Mouse (Mus musculus): ENCODE results near the gene Myo18a.
A peak's percentile ranks its signal among the peaks of the same experiment; 100 is the strongest.

The Myo18a gene

DNA sequence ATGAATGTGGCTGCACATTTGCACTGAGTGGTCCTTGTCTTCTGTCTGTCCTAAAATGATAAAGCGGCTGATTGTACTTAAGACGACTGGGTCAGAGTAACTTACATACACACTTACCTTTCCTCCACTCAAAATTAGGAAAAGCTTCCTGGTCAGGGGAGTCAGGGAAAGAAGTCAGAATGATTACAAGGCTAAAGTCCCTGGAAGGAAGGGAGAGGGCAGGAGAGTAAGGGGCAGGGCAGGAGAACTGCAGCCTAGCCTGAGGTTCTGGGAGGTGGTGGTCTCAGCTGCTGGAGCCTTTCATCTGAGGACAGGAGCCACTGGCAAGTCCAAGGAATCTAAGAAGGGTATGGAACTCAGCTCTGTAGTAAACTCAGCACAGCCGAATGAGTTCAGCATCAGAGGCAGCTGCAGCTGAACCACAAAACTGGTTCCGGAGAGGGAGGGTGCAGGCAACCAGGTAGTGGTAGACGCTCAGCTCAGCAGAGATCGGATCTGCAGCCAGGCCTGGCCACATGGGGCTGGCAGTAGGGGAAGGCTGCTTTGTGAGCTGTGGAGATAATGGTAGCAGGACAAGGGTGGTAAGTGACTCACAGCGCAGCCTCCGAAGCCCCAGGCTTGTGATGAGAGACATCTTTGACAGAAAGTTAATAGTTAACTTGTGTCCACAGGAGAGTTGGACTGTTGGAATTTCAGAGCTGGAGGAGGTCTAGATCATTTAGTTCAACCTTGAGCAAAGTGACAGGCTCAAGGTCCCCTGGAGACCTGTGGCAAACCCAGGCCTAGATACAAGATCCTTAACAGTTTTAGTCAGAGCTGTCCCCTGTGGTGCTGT lies 9.1 kb downstream of the Myo18a start:
- DNase-seq (ENCODE audit: low spot score in 2 of 2) = no peak

DNA sequence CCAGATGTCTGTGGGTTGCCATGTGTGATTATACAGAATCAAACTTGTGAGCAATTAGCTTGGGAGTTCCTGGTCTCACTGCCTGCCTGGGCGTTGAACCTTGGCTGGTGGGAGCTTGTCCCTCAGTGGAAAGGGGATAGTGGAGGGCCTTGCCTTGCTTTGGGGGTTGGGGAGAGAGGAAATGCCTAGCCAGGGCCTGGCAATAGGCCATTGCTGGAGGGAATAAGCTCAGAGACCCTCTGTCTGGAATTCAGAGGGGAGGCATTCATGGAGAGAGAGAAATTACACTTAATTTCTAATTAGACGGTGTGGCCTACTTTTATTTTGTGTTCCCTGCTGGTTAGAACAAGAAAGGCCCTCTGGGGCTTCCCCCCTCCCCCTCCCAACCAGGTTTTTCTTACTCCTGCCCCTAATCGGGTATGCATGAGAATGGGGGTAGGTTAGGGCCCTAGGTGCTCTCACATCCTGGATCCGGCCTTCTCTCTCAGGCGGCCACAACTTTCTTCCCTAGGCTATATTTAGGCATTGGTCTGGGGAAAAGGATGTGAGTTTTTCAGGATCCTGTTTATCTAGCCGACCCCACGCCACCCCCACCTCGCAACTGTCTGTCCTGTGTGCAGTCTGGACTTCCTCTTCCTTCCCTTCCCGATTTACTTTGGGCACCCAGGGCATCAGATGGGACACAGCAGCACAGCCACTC lies 12.8 kb downstream of the Myo18a start:
- DNase-seq (ENCODE audit: low spot score in 2 of 2) = no peak

DNA sequence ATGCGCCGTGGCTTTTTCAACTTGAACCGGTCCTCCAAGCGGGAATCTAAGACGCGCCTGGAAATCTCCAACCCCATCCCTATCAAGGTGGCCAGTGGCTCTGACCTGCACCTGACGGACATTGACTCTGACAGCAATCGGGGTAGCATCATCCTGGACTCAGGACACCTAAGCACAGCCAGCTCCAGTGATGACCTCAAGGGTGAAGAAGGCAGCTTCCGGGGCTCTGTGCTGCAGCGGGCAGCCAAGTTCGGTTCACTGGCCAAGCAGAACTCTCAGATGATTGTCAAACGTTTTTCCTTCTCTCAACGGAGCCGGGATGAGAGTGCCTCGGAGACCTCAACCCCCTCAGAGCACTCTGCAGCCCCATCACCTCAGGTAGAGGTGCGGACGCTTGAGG lies 14.4 kb downstream of the Myo18a start:
- DNase-seq (ENCODE audit: low spot score in 2 of 2) = no peak

DNA sequence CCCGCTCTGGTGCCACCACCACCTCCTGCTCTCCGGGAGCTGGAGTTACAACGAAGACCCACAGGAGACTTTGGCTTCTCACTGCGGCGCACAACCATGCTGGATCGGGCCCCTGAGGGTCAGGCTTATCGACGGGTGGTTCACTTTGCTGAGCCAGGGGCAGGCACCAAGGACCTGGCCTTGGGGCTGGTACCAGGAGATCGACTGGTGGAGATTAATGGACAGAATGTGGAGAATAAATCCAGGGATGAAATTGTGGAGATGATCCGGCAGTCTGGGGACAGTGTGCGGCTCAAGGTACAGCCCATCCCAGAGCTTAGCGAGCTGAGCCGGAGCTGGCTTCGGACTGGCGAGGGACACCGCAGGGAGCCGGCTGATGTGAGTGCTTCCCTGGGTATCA lies 14.9 kb downstream of the Myo18a start:
- no peak for DNase-seq (ENCODE audit: low spot score in 2 of 2)

GRCm38 (mm10) chr11:77779240-77779639 lies 16.2 kb downstream of the Myo18a start:
- DNase-seq (ENCODE audit: low spot score in 2 of 2) = no peak

- DNase-seq (ENCODE audit: low spot score in 2 of 2) = no peak
Measured at GRCm38 (mm10) chr11:77781088-77781487, 18.0 kb downstream of the Myo18a start.

DNA sequence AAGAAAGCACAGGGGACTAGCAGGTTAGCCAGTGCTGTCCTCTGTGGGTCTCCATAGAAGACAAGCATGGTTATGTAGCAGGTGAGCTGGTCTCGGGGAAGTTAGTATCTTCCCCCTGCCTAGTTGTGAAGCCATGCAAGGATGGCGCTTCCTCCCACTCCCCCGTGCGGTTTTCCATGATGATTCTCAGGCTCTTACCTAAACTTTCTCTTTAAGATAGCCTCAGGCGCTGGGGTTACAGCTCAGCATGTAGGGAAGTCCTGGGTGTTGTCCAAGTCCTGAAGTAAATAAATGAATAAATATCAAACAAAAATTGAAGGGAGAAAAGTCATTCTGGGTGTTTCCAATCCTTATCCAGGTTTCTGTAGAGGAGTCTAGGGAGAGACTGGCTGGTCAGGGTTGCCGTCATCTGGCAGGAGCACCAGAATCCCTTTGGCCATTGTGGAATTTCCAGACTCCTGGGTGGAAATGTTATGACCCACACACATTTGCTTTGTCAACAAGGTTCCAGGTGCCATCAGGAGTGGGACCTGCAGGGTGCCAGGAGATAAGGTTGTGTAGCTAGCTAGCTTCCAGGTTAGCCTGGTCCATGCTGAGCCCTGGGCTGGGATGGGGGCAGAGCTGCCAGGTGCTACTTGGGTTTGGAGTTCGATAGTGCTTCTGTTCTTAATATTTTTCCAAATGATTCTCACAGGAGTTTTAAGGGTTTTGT lies 19.2 kb downstream of the Myo18a start:
- DNase-seq (ENCODE audit: low spot score in 2 of 2) = no peak

DNA sequence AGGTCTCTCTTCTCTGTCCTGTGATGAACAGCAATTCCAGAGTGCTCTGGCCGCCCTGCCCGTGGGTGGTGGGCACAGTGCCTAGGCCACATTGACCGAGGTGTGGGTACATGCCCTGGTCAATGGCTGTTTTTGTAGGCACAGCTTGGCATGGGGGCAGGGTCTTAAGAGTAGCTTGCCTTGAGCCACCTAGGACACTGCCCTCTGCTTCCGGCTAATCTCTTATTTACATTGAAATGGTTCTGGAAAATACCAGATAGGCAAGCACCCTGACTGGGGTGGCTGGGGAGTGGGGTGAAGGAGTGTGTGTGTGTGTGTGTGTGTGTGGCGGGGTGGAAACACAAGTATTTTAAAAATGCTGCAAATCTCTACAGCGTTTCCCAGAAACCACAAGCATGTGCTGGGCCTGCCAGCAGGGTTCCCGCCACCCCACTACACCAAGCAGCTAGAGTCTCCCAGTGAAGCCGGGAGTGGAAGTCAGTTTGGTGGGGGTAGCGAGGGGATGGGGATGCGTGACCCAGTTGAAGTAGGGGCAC lies 20.2 kb downstream of the Myo18a start:
- peak in 1 of 2 experiments; percentile 22 for DNase-seq (ENCODE audit: low spot score in 2 of 2)

DNA sequence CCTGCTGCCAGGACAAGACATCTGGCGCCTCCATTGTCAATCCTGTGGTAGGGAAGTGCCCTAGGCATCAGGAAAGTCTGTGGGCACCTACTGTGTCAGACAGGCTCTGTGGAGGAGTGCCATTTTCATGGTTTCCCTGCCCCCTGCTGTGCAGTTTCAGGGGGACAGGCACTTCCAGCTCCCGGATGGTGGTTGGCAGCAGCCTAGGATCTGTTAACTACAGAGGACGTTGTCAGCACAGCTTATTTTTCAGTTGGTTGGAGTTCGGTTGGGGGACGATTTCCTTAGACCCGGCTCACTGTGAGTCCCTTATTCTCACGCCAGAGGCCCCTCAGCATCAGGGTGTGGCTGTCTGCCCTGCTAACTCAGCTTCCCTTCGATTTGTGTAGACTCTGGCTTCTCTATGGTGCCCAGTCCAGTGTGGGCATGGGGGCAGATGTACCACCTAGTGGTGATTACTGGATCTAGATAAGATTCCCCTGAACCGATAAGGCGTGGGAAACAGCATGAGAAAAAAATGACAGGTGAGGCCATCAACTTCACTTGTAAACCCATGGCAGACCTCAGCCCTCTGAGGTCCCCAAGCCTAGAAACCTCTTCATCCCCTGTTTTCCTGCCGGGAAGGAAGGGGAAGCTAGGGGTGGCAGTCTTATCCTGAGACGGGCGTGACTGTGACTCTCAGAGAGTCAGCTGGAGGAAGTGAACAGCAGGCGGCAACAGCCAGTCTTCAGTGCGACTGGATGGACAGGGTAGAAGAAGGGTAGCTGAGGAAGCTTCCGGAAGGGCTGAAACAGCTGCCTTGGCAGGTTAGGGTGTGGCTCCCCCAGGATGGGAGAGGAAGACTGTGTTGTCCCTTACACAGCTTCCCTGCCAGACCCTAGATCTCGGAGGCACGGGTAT lies 21.0 kb downstream of the Myo18a start:
- DNase-seq (ENCODE audit: low spot score in 2 of 2) = peak; percentile 60 to 73

- peak in 1 of 2 experiments; percentile 64 for DNase-seq (ENCODE audit: low spot score in 2 of 2)
Measured at GRCm38 (mm10) chr11:77784894-77785293, 21.8 kb downstream of the Myo18a start.

DNA sequence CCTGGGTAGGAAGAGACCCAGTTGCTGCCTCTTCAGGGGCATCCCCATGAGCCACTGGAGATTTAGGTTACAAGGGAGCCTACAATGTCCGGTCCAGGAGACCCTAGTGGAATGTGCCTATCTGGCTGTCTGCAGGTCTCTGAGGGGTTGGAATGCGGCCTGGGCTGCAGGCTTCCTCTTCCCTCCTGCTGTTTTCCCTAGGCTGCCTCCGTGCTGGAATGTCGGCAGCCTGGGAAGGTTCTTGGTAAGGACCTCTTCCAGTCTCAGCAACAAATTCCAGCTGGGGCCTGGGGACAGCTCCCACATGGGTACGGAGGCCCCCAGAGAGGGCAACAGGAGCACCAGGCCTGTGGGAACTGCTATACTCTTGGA lies 22.3 kb downstream of the Myo18a start:
- DNase-seq (ENCODE audit: low spot score in 2 of 2) = no peak

- peak in 1 of 2 experiments; percentile 41 for DNase-seq (ENCODE audit: low spot score in 2 of 2)
Measured at GRCm38 (mm10) chr11:77785768-77786561, 22.9 kb downstream of the Myo18a start.

DNA sequence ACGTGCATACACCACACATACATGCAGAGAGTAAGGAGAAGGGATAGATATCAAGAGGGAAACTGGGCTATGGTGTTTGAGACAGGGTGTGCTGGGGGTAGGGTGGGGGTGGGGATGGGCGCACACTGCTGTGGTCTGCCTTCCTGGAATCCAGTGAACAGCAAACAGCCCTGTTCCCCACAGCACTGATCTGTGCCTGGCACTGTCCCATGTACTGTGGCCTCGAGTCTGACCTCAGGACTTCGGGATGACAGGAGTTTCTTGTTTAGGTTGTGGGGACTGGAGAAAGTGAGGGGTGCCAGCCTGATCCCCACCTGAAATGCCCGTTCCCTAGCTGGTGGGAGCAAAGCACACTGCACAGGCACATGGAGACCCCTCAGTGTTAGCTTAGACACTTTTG lies 24.7 kb downstream of the Myo18a start, which contains the start of gene Gm10277:
Gene Gm10277 (minus strand): TSS at position 41 of the 400 bp plus-strand sequence.
- no peak for DNase-seq (ENCODE audit: low spot score in 2 of 2)

DNA sequence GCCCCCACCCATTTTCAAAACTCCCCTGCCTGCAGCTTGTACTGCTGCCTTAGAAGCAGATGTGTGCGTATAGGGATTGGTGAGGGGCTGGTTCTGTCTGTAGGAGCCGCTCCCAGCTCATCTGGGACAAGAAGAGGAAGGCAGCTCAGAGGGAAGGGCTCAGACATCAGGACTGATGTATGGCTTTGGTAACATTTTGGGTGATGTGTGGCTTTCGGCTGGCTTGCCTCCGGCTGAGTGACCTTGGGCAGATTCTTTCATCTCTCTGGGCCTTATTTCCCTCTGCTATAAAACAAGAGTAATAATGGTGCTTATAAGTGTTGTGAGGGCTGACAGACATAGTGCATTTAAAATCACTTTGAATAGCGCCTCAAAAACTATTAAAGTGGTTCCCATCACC lies 26.5 kb downstream of the Myo18a start:
- DNase-seq (ENCODE audit: low spot score in 2 of 2) = no peak

DNA sequence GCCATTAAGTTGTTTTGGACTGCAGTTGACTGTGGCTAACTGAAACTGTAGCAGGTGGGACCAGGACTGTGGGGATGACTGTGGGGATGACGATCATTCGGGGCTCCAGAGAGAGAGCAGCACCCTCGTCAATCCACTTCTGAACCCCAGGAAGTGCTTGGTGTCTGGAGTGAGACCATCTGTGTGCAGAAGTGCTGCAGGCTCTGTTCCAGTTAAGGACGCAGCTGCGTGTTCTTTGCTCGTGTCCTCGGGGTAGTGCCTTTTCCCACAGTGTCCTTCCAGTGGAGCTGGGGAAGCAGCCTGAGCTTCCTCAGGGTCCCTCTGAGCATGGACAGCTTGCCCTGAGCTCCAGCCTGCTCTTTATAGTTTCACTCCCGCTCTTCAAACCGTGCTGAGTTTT lies 27.2 kb downstream of the Myo18a start:
- no peak for DNase-seq (ENCODE audit: low spot score in 2 of 2)

DNA sequence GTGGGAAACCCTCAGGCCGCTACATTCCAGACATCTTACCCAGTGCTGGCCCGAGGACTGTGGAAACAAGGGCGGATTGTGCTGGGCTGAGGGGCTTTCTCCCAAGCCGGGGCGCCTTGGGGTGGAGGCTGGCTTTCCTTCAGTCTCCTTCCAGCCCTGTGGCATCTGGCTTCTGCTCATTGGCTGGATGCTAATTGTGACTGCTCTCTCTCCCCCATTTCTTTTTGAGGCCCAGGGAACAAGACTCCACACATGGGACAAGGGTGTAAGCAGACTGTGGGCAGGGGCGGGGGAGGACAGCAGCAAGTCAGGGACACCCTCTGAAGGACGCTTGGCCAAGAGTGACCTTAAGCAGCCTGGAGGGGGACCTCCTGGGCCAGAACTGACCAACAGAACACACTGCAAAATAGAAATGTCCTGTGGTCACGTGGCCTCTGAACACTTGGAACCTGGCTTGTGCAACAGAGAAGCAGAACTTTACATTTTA lies 28.2 kb downstream of the Myo18a start:
- DNase-seq (ENCODE audit: low spot score in 2 of 2) = peak in 1 of 2 experiments; percentile 62

GRCm38 (mm10) chr11:77791752-77792565 lies 28.9 kb downstream of the Myo18a start:
- DNase-seq (ENCODE audit: low spot score in 2 of 2) = peak; percentile 64 to 80

- DNase-seq (ENCODE audit: low spot score in 2 of 2) = peak in 1 of 2 experiments; percentile 59
Measured at GRCm38 (mm10) chr11:77792566-77792909, 29.5 kb downstream of the Myo18a start.

DNA sequence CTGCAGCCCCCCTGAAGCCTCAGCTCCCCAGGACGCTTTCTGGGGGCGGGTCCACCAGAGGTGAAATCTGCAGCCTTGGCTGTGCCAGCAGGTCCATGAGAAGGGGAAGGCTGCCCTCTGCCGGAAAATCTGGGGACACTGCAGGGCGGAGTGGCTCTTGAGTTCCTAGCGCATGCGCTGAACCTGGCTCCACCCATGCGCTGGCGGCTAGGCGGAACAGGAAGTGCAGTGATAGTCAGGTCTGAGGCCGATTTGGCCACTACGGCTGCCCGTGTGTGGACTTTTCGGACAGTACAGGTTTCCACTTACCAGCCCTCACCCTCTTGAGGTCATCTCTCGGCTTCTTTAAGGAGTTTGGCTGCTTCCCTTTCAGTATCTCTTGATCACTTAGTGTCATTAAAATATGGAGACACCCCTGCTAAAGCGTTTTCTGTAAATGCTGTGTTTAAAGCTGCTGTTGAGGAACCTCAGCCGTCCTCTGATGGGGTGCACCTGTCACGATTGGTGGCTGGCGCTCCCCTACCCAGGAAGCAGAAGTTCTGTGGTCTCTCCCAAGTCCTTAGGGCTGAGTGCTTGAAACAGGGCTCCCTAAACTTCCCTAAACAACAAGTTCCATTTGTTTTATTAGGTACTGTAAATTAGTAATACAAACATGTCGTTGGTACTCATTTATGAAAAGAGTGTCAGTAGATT lies 30.3 kb downstream of the Myo18a start:
- DNase-seq (ENCODE audit: low spot score in 2 of 2) = peak; percentile 97 to 99

All from spleen, postnatal 4 days (tissue).